Mouse (Mus musculus): ENCODE data around the gene Bhlhe41.

- TF ChIP-seq CTCF (IDR thresholded peaks at IDR 0.05; ENCODE audit: insufficient read depth, low read depth, low read length): no peak
- TF ChIP-seq POLR2A (IDR thresholded peaks at IDR 0.05; ENCODE audit: insufficient read depth, low read depth, low read length): no peak
These were observed 42.3 kb downstream of the Bhlhe41 start for GRCm38 (mm10) chr6:145823103-145823502.
